Mouse (Mus musculus) liver, adult 2 months (tissue): ENCODE measurements around the gene Lrrc74b. TPM values are rescaled to one million over a fixed set of nuclear protein-coding genes. Genes with fewer than 3 reads are reported as not detected.
"Not testable (repeated sequence)": the region's sequence is repeated elsewhere in the genome, so short reads cannot be mapped to it uniquely, and the experiment has no call there.

Experiments
- DNase-seq: peaks from one replicate; pipeline ENCODE4 v3.0.0-alpha.2; 2011; ENCODE audit warnings: low read depth, low spot score; ENCODE audit errors: extremely low read depth
- H3K27ac ChIP-seq: fragments of 200-500 bp; replicated peaks from 2 replicates; pipeline ENCODE4 v1.5.1; 2012; ENCODE audit warnings: low read depth, mild to moderate bottlenecking, control low read depth, inconsistent platforms, low read length; ENCODE audit not compliant: insufficient read depth
- H3K27me3 ChIP-seq: fragments of 200-500 bp; 2 replicates; pipeline ENCODE4 v1.6.1; 2012; ENCODE audit warnings: mild to moderate bottlenecking, moderate library complexity, low read length, inconsistent platforms; ENCODE audit not compliant: control insufficient read depth, insufficient read depth
- H3K36me3 ChIP-seq: fragments of 200-500 bp; 2 replicates; pipeline ENCODE4 v1.6.1; 2012; ENCODE audit warnings: low read length, inconsistent platforms; ENCODE audit not compliant: control insufficient read depth, insufficient read depth
- H3K4me1 ChIP-seq: fragments of 200-500 bp; 2 replicates; pipeline ENCODE4 v1.6.1; 2011; ENCODE audit warnings: low read length; ENCODE audit not compliant: control insufficient read depth, insufficient read depth
- H3K4me3 ChIP-seq: fragments of 200-500 bp; 2 replicates; pipeline ENCODE4 v1.5.1; 2011; ENCODE audit warnings: low read depth, mild to moderate bottlenecking, control low read depth, low read length, moderate library complexity; ENCODE audit not compliant: insufficient read depth
- H3K79me2 ChIP-seq: fragments of 200-500 bp; 2 replicates; pipeline ENCODE4 v1.6.1; 2012; ENCODE audit warnings: inconsistent platforms, mild to moderate bottlenecking, low read length, moderate library complexity; ENCODE audit not compliant: control insufficient read depth, insufficient read depth
- H3K9ac ChIP-seq: fragments of 200-500 bp; 2 replicates; pipeline ENCODE4 v1.6.1; 2012; ENCODE audit warnings: low read depth, mild to moderate bottlenecking, control low read depth, inconsistent platforms, low read length
- CTCF ChIP-seq: fragments of 200-500 bp; IDR thresholded peaks from 2 replicates; pipeline ENCODE4 v1.5.1; 2011; ENCODE audit warnings: low read depth, low read length, control low read depth
- POLR2A ChIP-seq: fragments of 200-500 bp; IDR thresholded peaks from 2 replicates; pipeline ENCODE4 v1.6.1; 2011; ENCODE audit warnings: low read length, control low read depth; ENCODE audit not compliant: insufficient read depth; ENCODE audit errors: extremely low read depth
- WGBS: fragments of 180-500 bp; shearing (Covaris S2); methylation state at CpG from one replicate; pipeline ENCODE4 v1.1.7; 2018; 5-methylcytosine and 5-hydroxymethylcytosine counted together
- polyA plus RNA-seq: library from polyadenylated mRNA; depleted of rRNA; stranded (reverse); fragments of >200 nt; gene quantifications from 2 replicates; pipeline ENCODE4 v1.2.3, GENCODE M21; 2012
- total RNA-seq: library from RNA; depleted of rRNA; stranded (reverse); fragments of >200 nt; gene quantifications from 2 replicates; pipeline ENCODE4 v1.2.3, GENCODE M21; 2014

The Lrrc74b gene
- total and polyA plus RNA-seq, 2 experiments = not detected

DNA sequence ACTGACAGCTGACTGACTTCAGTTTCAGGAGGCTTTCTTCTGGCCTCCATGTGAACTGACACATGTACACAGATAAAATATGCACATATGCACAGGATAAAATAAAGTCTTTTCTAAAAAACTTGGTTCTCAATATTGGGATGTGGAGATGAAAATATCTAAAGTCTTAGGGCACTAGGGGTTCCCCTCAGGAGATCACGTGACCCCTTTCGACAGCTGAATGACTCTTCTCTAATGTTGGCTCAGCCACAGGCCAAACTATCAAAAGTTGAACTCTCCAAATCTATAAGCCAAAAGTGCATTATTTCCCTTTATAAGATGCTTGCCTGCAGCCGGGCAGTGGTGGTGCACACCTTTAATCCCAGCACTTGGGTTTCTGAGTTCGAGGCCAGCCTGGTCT is 4.9 kb downstream of the Lrrc74b start:
- no peak overlapping the region for H3K9ac ChIP-seq
- no peak overlapping the region for H3K27ac ChIP-seq
- WGBS = 84% methylated on average over 4 of the region's 4 CpGs
- DNase-seq = no peak
- H3K79me2 ChIP-seq = no peaks in the 10 kb centered on the region
- TF ChIP-seq CTCF (no peak), POLR2A (no peak)
- no peak overlapping the region for H3K4me3 ChIP-seq
- peaks cover 13% of the 10 kb centered on the region for H3K4me1 ChIP-seq
- no peaks in the 10 kb centered on the region for H3K36me3 ChIP-seq
- 0 out of 2 replicates have a peak, but pooled peaks cover 2% of the 10 kb centered on the region for H3K27me3 ChIP-seq

GRCm38 (mm10) chr16:17554702-17555101 is 6.3 kb downstream of the Lrrc74b start:
- H3K4me3 ChIP-seq, H3K36me3 ChIP-seq, H3K9ac ChIP-seq, H3K27me3 ChIP-seq, H3K79me2 ChIP-seq, H3K27ac ChIP-seq, DNase-seq: not testable (repeated sequence)
- peaks cover 17% of the 10 kb centered on the region for H3K4me1 ChIP-seq
- WGBS = 86% methylated on average over 4 of the region's 4 CpGs

DNA sequence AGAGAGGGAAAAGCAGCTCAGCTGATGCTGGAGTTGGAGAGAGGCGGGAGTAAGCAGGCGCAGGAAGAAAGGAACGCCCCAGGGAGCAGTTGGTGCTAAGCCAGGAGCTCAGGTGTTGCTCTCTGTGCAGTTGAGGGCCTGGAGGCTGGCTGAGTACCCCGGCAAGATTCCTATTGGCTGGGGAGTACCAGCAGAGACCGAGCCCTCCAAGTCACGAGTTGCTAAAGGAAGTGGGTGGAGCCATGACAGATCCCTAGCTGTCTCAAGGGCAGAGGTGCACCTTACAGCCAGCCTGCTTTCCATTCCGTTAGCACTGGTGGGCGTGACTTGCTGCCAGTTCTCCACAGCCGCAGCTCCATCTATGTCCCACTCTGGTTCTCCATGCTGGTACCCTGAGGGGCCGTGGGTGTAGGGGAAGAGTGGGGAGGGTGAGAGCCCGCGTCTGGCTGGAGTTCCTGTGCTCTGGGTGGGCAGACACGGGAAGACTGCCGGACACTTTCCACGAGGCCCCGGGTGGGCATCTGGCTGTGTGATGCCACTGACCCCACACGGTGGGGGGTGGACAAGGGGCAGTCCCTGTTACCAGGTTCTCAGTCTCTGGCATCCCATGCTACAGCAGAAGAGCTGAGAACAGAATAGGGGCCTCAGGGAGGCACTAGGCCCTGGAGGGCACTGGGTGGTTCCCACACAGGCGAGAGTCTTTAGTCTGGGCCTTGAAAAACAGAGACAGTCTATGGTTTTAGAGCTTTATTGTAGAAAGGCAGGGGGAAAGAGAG is 6.9 kb downstream of the Lrrc74b start:
- H3K79me2 ChIP-seq = no peaks in the 10 kb centered on the region
- 0 out of 2 replicates have a peak overlapping the region, but pooled peaks have one; percentile 25 for H3K9ac ChIP-seq
- no peaks in the 10 kb centered on the region for H3K36me3 ChIP-seq
- DNase-seq = no peak
- peaks cover 17% of the 10 kb centered on the region for H3K4me1 ChIP-seq
- no peak overlapping the region for H3K27ac ChIP-seq
- H3K27me3 ChIP-seq = 0 out of 2 replicates have a peak, but pooled peaks cover 2% of the 10 kb centered on the region
- TF ChIP-seq POLR2A = 0 out of 2 replicates have a peak, but pooled peaks have one; percentile 9
- TF ChIP-seq CTCF = no peak
- WGBS = 53% methylated on average over 18 of the region's 18 CpGs
- peak overlapping the region; percentile 32; the same call in 1 of the 2 replicates for H3K4me3 ChIP-seq

DNA sequence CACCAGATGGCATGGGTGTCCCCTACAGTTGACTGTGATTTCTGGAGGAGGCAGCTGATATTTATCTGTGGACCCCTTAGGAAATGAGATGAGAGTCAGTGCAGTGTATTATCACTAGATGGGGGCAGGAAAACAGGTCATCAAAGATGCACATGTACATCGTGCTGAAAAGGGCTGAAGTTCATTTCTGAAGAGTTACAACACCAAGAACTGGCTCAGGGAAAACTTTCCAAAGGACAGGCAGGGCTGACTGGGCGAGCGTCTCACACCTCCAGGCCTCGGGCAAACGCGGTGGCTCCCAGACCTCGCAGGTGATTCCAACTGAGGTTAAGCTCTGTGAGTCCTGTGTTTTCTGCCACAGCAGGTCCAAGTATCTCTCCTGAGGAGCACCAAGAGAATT is 8.2 kb downstream of the Lrrc74b start:
- no peak overlapping the region for H3K9ac ChIP-seq
- peaks cover 17% of the 10 kb centered on the region for H3K4me1 ChIP-seq
- peak; percentile 72 for DNase-seq
- no peak overlapping the region for H3K4me3 ChIP-seq
- no peak for TF ChIP-seq POLR2A
- TF ChIP-seq CTCF = no peak
- no peaks in the 10 kb centered on the region for H3K36me3 ChIP-seq
- peak overlapping the region; percentile 28; the same call in 1 of the 2 replicates for H3K27ac ChIP-seq
- H3K79me2 ChIP-seq = no peaks in the 10 kb centered on the region
- no peaks in the 10 kb centered on the region for H3K27me3 ChIP-seq
- 20% methylated on average over 7 of the region's 7 CpGs for WGBS

DNA sequence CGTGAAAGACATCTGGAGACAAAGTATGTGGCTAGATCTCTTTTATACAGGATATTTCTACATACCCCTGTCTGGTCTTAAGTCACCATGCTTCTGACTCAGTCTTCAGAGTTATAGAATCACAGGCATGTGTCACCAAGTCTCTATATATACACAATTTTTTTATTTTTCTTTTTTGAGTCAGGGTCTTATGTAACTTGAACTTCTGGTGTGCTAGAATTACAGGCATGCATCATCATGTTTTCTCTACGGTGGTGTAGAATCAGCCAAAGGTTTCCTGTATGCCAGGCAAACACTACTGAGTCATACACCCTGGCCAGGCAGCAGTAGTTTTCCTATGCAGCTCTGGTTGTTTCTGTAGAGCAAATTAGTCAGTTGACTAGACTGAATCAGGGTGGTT is 18.4 kb downstream of the Lrrc74b start:
- TF ChIP-seq CTCF (no peak), POLR2A (no peak)
- Histone ChIP-seq H3K79me2 (no peaks in the 10 kb centered on the region; the same call in 1 of the 2 replicates), H3K4me1 (no peaks in the 10 kb centered on the region), H3K4me3 (no peak overlapping the region), H3K27ac (no peak overlapping the region), H3K36me3 (no peaks in the 10 kb centered on the region), H3K9ac (no peak overlapping the region), H3K27me3 (no peaks in the 10 kb centered on the region)
- no peak for DNase-seq
- WGBS = 59% methylated on average over 2 of the region's 2 CpGs

DNA sequence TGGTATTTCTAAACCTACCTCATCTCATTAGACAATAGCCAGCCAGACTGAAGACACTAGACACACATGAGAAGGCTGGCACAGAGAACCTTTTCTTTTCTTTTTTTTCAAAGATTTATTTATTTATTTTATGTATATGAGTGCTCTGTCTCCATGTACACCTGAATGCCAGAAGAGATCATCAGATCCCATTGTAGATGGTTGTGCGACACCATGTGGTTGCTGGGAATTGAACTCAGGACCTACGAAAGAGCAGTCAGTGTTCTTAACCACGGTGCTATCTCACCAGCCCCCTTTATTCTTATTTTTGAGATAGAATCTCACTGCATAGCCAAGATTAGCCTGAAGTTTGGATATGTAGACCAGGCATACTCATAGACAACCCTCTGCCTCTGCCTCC is 24.5 kb downstream of the Lrrc74b start:
- no peak for DNase-seq
- WGBS = 89% methylated on average over 3 of the region's 3 CpGs
- Histone ChIP-seq H3K27ac (no peak overlapping the region), H3K27me3 (no peaks in the 10 kb centered on the region), H3K4me1 (peaks cover 6% of the 10 kb centered on the region; the same call in 1 of the 2 replicates), H3K79me2 (no peaks in the 10 kb centered on the region), H3K4me3 (no peak overlapping the region), H3K36me3 (no peaks in the 10 kb centered on the region), H3K9ac (no peak overlapping the region)
- TF ChIP-seq POLR2A (no peak), CTCF (no peak)
